Mouse (Mus musculus) kidney, postnatal 14 days (tissue): ENCODE measurements around the gene Scn8a.
A peak's percentile ranks its signal among the peaks of the same experiment; 100 is the strongest.

ENCODE experiments used
- DNase-seq: peaks from one replicate; pipeline ENCODE4 v3.0.0; 2022; ENCODE audit warnings: mixed read lengths

The Scn8a gene

GRCm38 (mm10) chr15:100960958-100961357 is 91.3 kb downstream of the Scn8a start:
- DNase-seq, result no peak

- no peak for DNase-seq
Observed at GRCm38 (mm10) chr15:100961561-100961960, 91.9 kb downstream of the Scn8a start.

DNA sequence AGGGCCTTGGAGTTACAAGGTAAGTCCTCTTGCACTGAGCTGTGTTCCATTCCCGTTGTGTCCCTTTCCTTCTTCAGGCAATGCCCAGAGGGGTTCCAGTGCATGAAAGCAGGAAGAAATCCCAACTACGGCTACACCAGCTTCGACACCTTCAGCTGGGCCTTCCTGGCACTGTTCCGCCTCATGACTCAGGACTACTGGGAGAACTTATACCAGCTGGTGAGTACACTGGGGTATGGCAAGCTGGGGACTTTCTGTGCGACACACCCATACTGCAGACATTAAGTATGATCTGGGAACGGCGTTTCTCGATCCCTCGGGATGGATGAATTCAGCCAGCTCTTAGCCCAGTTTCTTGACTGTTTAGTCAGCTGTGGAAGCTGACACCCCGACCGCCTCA is 101.8 kb downstream of the Scn8a start:
- no peak for DNase-seq

GRCm38 (mm10) chr15:100972795-100973194 is 103.1 kb downstream of the Scn8a start:
- peak; percentile 23 for DNase-seq

- DNase-seq, result peak; percentile 12
Observed at GRCm38 (mm10) chr15:100974679-100975078, 105.0 kb downstream of the Scn8a start.

DNA sequence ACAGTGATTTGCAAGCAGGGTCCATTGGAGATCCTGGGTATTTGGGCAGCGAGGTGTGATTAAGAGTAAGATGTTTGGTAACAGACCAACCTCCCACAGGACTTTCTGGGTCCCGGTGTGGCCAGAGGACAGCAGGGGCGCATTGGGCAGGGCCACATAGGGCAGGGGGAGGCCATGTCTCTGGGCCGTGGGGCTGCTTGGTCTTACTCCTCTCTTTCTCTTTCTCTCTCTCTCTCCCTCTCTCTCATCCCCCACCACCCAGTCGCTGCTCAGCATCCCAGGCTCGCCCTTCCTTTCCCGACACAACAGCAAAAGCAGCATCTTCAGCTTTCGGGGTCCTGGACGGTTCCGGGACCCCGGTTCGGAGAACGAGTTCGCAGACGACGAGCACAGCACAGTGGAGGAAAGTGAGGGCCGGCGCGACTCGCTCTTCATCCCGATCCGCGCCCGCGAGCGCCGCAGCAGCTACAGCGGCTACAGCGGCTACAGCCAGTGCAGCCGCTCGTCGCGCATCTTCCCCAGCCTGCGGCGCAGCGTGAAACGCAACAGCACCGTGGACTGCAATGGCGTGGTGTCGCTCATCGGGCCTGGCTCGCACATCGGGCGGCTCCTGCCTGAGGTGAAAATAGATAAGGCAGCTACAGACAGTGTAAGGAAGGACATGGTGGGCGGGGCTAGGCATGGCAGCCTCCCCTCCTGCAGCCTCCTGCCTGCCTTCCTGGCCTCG is 113.9 kb downstream of the Scn8a start:
- DNase-seq, result peak; percentile 46

DNA sequence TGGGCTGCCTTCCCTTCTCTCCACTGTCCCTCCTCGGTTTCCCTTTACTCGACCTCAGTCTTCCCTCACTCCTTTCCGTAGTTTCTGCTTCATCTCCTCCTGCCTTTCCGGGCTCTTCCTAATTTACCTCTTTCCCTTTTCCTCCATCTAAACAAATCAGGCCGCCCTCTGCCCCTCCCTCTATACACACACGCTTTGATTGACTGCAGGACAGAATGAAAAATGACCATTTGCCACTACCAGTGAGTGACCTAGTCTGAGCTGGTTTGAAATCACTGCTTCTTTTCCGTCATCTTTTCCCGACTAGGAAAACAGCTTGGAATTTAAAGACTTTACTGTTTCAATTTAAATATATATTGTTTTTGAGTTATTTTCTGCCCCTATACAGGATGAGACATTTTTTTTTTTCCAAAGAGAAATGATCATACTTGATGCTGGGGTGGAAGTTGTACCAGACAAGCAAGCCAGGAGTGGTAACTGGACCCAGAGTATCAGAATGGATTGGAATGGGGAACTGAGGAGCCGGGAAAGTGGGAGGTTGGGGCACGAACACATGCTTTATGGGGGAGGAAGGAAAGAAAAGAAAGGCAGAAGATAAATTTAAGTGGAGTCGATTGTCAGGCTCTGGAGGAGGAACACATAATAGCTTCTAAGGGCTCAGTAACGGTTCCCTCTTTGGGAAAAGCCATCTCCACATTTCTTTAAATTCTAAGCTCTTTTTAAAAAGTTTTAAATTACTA is 114.7 kb downstream of the Scn8a start:
- DNase-seq, result no peak

DNA sequence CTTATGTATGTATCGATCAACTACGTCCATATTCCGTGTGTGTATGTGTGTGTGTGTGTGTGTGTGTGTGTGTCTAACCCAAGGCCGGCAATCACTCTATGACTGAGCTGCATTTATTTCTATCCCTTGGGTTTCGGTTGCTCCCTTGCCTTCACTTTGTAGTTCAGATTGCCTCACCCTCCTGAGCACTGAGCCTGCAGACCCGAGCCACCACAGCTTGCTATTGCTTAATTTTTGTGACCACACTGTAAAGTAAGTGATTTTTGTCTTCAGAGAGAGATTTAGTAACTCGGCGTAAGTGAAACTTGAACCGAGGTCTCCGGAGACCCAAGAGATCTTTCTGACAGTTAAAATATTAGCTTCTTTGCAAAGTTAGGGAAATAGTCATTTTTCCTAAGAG is 116.8 kb downstream of the Scn8a start:
- no peak for DNase-seq

GRCm38 (mm10) chr15:100987031-100987430 is 117.4 kb downstream of the Scn8a start:
- DNase-seq, result no peak

DNA sequence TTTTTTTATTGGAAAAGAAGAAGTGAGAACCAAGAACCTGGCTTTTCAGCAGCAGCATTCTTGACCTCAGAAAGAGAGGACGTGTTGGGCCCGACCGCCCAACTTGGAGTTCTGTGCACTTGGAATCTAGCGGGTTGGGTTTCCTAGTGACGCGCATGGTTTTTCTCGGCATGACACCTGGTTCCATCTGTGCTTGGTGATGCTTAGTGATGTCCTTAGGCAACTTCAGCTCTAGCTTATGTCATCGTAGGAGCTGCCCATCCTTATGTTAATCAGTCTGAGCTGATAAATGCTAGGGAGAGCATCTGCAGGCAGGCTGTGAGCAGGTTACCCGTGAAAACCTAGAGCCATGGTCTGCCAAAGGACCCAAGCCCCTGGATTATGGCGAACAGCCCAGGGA is 120.6 kb downstream of the Scn8a start:
- no peak for DNase-seq

GRCm38 (mm10) chr15:100997090-100997489 is 127.4 kb downstream of the Scn8a start:
- peak; percentile 49 for DNase-seq

GRCm38 (mm10) chr15:101001685-101002084 is 132.0 kb downstream of the Scn8a start:
- no peak for DNase-seq

DNA sequence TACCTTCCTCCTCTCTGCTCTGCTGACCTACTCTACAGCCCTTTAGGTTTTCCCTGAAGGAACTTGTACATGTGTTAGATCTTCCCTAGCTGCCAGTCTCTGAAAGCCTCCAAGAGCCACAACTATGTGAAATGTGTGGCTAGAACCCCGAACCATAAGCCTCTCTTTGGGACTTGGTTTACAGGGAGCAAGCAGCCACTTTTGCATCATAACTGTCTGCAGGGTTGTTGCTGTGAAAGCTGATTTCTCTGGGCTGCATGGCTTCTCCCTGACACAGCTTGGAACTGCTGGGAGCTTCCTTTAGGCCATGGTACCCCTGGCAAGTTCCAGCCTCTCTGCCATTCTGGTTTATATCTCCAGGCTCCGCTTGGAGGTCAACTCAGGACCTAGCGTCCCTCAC is 132.8 kb downstream of the Scn8a start:
- DNase-seq, result no peak

GRCm38 (mm10) chr15:101004538-101004937 is 134.9 kb downstream of the Scn8a start:
- no peak for DNase-seq

GRCm38 (mm10) chr15:101005717-101006116 is 136.1 kb downstream of the Scn8a start:
- no peak for DNase-seq

DNA sequence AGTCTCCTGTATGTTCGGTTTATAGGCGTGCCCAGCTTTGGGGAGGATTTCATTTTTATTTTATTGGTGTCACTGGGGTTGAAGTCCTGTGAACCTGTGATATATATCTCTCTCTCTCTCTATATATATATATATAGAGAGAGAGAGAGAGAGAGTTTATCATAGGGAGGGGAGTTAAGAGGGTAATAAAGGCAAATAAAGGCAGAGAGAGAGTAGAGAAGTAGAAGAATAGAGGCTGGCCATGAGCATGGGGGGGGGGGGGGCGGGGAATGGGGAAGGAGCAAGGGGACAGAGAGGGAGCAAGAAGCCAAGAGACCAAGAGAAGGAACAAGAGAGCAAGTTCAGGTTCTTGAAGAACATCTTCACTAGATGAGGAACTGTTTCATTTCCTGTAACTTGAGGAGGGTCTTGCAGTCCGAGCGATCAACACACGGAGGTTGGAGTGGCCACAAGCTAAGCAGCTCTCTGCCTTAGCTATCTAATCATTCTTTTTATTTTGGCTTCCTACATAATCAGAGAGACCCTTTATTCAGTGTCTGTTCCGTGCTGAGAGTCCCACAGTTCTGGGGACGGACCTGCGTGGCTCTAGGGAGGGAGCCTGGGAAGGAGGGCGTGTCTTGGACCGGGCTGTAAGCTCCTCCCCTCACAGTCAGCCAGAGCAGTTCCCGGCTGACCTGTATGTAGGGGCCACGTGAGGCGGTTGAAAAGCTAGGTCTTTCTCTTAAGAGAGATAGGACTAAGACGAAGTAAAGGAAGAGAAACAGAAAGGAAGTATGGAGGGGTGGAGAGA is 136.8 kb downstream of the Scn8a start:
- peak; percentile 70 for DNase-seq

GRCm38 (mm10) chr15:101007236-101007635 is 137.6 kb downstream of the Scn8a start:
- no peak for DNase-seq

DNA sequence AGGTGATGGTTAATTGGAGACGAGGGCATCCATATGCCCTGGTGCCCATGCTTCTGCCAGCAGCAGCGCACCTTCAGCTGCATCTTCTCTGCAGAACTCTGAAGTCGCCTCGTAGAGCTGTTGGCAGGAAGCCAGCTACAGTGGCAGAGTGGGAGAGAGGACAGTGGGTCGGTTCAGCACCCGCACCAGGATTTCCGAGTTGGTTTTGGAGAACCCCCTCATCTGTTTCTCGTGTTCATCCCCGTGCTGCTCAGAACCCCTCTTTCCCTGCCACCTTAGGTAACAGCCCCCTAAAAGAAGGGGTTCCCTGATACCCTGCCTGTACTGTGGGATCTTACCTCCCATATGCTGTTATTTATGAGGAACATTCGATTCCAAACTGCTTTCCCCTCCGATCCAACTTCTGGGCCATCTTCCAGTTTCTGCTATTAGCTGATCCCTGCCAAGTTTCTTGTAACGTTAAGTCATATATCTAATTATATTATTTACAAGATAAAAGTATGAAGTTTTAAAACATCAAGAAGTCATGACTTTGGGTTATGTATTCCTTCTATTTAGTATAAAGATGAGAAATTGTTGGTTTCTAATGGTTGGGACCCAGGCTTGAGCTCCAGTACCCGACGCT is 138.8 kb downstream of the Scn8a start:
- no peak for DNase-seq

- no peak for DNase-seq
Observed at GRCm38 (mm10) chr15:101011352-101011751, 141.7 kb downstream of the Scn8a start.

- DNase-seq, result no peak
Observed at GRCm38 (mm10) chr15:101028960-101029359, 159.3 kb downstream of the Scn8a start.

DNA sequence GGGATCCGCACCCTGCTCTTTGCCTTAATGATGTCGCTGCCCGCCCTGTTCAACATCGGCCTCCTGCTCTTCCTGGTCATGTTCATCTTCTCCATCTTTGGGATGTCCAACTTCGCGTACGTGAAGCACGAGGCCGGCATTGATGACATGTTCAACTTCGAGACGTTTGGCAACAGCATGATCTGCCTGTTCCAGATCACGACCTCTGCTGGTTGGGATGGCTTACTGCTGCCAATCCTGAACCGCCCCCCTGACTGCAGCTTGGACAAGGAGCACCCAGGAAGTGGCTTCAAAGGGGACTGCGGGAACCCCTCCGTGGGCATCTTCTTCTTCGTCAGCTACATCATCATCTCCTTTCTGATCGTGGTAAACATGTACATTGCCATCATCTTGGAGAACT is 170.0 kb downstream of the Scn8a start:
- DNase-seq, result peak; percentile 28

GRCm38 (mm10) chr15:101041966-101042365 is 172.3 kb downstream of the Scn8a start:
- no peak for DNase-seq

DNA sequence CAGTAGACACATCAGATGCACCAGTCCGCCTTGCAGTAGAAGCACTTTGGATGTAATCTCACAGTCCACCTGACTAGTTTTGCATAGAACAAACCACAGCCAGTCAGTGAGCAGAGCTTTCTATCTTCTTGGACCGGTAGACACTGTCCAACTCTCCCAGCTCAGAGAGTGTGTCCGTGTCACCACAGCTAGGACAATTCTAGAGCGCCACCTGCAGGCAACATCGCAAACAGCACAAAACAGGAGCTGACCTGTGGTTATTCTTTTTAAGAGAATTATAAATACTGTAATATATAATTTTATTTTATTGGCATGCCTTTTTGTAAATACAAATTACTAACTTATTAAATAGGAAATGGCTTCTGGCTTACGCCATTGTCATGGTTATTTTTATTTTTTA is 173.0 kb downstream of the Scn8a start:
- DNase-seq, result peak; percentile 73
